Mouse (Mus musculus) liver, embryonic 14.5 days (tissue): ENCODE results near the gene B3gat3.

Source experiments
- CTCF ChIP-seq: IDR thresholded peaks from 2 replicates; pipeline ENCODE4 v1.5.1; 2016; ENCODE audit warnings: antibody characterized with exemption, low read depth, control low read depth
- EP300 ChIP-seq: IDR thresholded peaks from 2 replicates; pipeline ENCODE4 v1.6.1; 2016; ENCODE audit warnings: antibody characterized with exemption, low read depth

DNA sequence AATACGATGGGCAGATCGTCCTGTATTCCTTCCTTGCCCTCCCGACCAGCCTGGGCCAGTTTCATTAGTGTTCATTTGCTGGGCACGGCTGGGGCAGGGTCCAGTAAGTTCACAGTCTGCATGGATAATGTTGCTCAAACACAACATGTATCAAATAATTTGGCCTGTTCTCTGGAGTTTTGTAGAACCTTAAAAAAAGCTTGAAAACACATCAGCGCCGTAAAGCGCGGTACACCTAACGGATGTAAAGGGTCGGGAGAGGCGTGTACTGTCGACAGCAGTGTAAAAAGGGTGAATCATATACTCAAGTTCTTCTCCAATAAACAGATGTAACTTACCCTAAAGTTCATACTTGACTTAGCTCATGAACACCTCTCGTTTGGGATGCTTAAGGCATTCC is 21.6 kb upstream of the B3gat3 start:
- no peak for TF ChIP-seq CTCF
- TF ChIP-seq EP300 = no peak
